8 mouse cellular contexts compared by ENCODE assay signal in the genomic region with DNA sequence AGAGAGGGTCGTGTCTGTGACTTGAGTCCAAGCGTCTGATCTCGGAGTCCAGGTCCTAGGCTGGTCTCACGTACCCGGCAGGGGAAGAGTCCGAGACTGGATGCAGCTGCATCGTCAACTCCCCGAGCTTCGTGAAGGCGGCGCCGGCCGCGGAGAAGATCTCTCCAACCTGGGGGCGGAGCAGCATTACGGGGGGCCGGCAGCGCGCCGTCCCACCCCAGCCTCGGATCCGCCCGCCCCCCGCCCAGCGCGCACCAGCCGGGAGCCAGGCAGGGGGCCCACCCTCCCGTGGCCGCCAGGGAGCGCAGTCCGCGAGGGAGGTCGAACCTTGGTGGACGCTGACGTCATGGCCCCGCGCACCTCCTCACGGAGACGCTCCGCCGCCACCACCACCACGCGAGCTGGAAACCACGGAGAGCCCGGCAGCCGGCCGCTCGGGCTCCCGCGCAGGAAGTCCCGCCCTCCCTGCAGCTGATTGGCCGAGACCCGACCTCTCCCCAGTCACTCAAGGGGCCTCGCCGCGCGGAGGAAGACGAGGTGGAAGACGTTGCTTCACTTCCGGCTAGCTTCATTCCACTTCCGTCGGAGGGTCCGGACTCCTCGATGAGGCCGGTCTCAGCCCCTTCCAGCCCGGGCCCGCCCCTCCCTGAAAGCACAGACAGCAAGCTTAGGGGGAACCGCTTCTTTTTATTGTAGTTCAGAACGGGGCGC. TPM values are rescaled to one million over a fixed set of nuclear protein-coding genes. Genes with fewer than 3 reads are reported as not detected.
DNase-seq lines count a peak whose midpoint lies in the region; ATAC-seq lines count a peak whose summit lies in the region.

Gene 0610010K14Rik (minus strand): TSS at position 458 of the 711 bp plus-strand sequence.

- WGBS in hindbrain, embryonic 10.5 days = under 1% methylated on average over 70 of the region's 70 CpGs

- DNase-seq in MEL-GATA-1-ER (ENCODE audit: extremely low read depth, low read depth) = peak; percentile 84
- DNase-seq in cerebellum, adult 8-10 months = peak; percentile 98
- DNase-seq in hindbrain, embryonic 10.5 days (ENCODE audit: low spot score) = peak; percentile 97
- DNase-seq in layer of hippocampus, postnatal 10 days (ENCODE audit: low spot score in 2 of 2) = peak; percentile 99
- DNase-seq in lung, postnatal 10 days = peak; percentile 99
- peak; percentile 99 for DNase-seq in ovary, postnatal 36 days (ENCODE audit: low spot score)
- DNase-seq in thymus, postnatal 25 days = peak; percentile 98

- peaks cover 71% of the 10 kb centered on the region for H3K4me1 ChIP-seq in hindbrain, embryonic 10.5 days (replicated peaks)

- no peaks in the 10 kb centered on the region for H3K9me3 ChIP-seq in hindbrain, embryonic 10.5 days

- peaks cover 24% of the 10 kb centered on the region for H3K36me3 ChIP-seq in hindbrain, embryonic 10.5 days

- H3K27me3 ChIP-seq in hindbrain, embryonic 10.5 days (ENCODE audit: insufficient read depth, poor library complexity, severe bottlenecking) = peaks cover 9% of the 10 kb centered on the region; the same call in 1 of the 2 replicates

- H3K27ac ChIP-seq in hindbrain, embryonic 10.5 days = peak within 1 kb of the TSS; percentile 97

- peak; percentile 84 for ATAC-seq in frontal cortex, adult (ENCODE audit: low TSS enrichment)

- H3K4me3 ChIP-seq in hindbrain, embryonic 10.5 days = peak within 1 kb of the TSS; percentile 98

RNA-seq across cellular contexts. Expression of gene 0610010K14Rik, which starts in this region (rescaled TPM):
- polyA plus RNA-seq in hindbrain, embryonic 10.5 days (2016; fragmentation: Nextera tagmentation; extraction: Ambion mirVana) = 240 and 261 TPM in 2 replicates
- 10 to 100 TPM; 44.8 to 55.3 TPM for total RNA-seq in layer of hippocampus, postnatal 10 days (2021)

Comparison
In these comparisons a context has a peak if more than half of its experiments do, and no peak if none do; other contexts are left out.
1. Peak in every context shown above with its lines: DNase-seq, ATAC-seq, H3K4me3 ChIP-seq and H3K27ac ChIP-seq.